ENCODE assay signal across 8 mouse cellular contexts in genomic region chr6:101307964-101308531, GRCm38 (mm10).
DNase-seq lines count a peak whose midpoint lies in the region; ATAC-seq and TF ChIP-seq lines count a peak whose summit lies in the region.

No protein-coding gene starts in this region.

- H3K9me3 ChIP-seq in MEL (replicated peaks; ENCODE audit: insufficient read depth, low read length) = no peaks in the 10 kb centered on the region
- H3K9me3 ChIP-seq in heart, embryonic 15.5 days (replicated peaks) = no peaks in the 10 kb centered on the region
- no peaks in the 10 kb centered on the region for H3K9me3 ChIP-seq in neural tube, embryonic 15.5 days (replicated peaks)

- H3K27ac ChIP-seq in MEL (ENCODE audit: control insufficient read depth, low read depth, low read length) = 0 out of 2 replicates have a peak overlapping the region, but pooled peaks have one; percentile 27
- H3K27ac ChIP-seq in heart, embryonic 15.5 days = peak overlapping the region; percentile 69
- no peak overlapping the region; the same call in 1 of the 2 replicates for H3K27ac ChIP-seq in neural tube, embryonic 15.5 days (replicated peaks)

- TF ChIP-seq POLR2A in MEL (IDR thresholded peaks at IDR 0.05; ENCODE audit: control insufficient read depth in 1 of 2, insufficient read depth in 1 of 2, low read depth in 1 of 2, low read length in 2 of 2, poor library complexity in 1 of 2) = no peak

- WGBS in heart, embryonic 15.5 days = 42% methylated on average over 11 of the region's 11 CpGs
- 25% methylated on average over 11 of the region's 11 CpGs for WGBS in neural tube, embryonic 15.5 days

- peak in 1 of 2 experiments; percentile 29; a peak in 1 of 4 replicates for TF ChIP-seq EP300 in MEL (IDR thresholded peaks at IDR 0.05; ENCODE audit: low read depth in 1 of 2, low read length in 2 of 2)

- H3K27me3 ChIP-seq in MEL (ENCODE audit: control insufficient read depth in 1 of 2, insufficient read depth in 2 of 2, low read length in 2 of 2) = no peaks in the 10 kb centered on the region
- no peaks in the 10 kb centered on the region for H3K27me3 ChIP-seq in heart, embryonic 15.5 days
- no peaks in the 10 kb centered on the region for H3K27me3 ChIP-seq in neural tube, embryonic 15.5 days (replicated peaks)

- H3K36me3 ChIP-seq in MEL (ENCODE audit: control insufficient read depth in 1 of 2, insufficient read depth in 2 of 2, low read length in 2 of 2) = peaks cover 0 to 24% of the 10 kb centered on the region in 2 experiments; a peak in 2 of 4 replicates
- no peaks in the 10 kb centered on the region for H3K36me3 ChIP-seq in heart, embryonic 15.5 days
- no peaks in the 10 kb centered on the region for H3K36me3 ChIP-seq in neural tube, embryonic 15.5 days

- H3K4me2 ChIP-seq in heart, embryonic 15.5 days = 0 out of 2 replicates have a peak overlapping the region, but pooled peaks have one; percentile 13
- H3K4me2 ChIP-seq in neural tube, embryonic 15.5 days = no peak overlapping the region

- TF ChIP-seq RAD21 in MEL (IDR thresholded peaks at IDR 0.05; ENCODE audit: low read depth, low read length) = no peak

- ATAC-seq in heart, embryonic 15.5 days (replicated peaks; ENCODE audit: insufficient number of reproducible peaks, insufficient read depth, low FRiP score, low read depth) = peak; percentile 31; the same call in 1 of the 2 replicates
- ATAC-seq in neural tube, embryonic 15.5 days (ENCODE audit: low FRiP score) = peak; percentile 31; the same call in 1 of the 2 replicates

- no peak overlapping the region for H3K4me3 ChIP-seq in MEL (ENCODE audit: control insufficient read depth in 1 of 2, insufficient read depth in 1 of 2, low read depth in 2 of 2, low read length in 2 of 2)
- no peak overlapping the region for H3K4me3 ChIP-seq in heart, embryonic 15.5 days
- H3K4me3 ChIP-seq in neural tube, embryonic 15.5 days (replicated peaks) = no peak overlapping the region

- peak; percentile 68 for DNase-seq in MEL (ENCODE audit: low read depth, low spot score)
- DNase-seq in embryo, embryonic 9.5 days (ENCODE audit: extremely low spot score) = peak; percentile 42
- peak; percentile 52 to 68 for DNase-seq in left cerebral cortex, adult 18-20 months (ENCODE audit: low spot score in 2 of 2)
- no peak for DNase-seq in kidney, adult 9 months
- DNase-seq in urinary bladder, postnatal 36 days (ENCODE audit: low spot score in 2 of 2) = no peak
- DNase-seq in gastrocnemius, postnatal 36 days = no peak

- intact Hi-C loops in gastrocnemius, postnatal 36 days (cut with DNase I) = no loop called here

- peaks cover 11 to 30% of the 10 kb centered on the region in 2 experiments for H3K4me1 ChIP-seq in MEL (ENCODE audit: control insufficient read depth in 1 of 2, insufficient read depth in 2 of 2, low read length in 2 of 2)
- H3K4me1 ChIP-seq in heart, embryonic 15.5 days (replicated peaks) = peaks cover 47% of the 10 kb centered on the region
- peaks cover 11% of the 10 kb centered on the region for H3K4me1 ChIP-seq in neural tube, embryonic 15.5 days

- H3K9ac ChIP-seq in MEL (ENCODE audit: control insufficient read depth, low read depth, low read length, poor library complexity, severe bottlenecking) = no peak overlapping the region
- H3K9ac ChIP-seq in heart, embryonic 15.5 days = no peak overlapping the region
- no peak overlapping the region for H3K9ac ChIP-seq in neural tube, embryonic 15.5 days (replicated peaks)

- TF ChIP-seq CTCF in MEL (IDR thresholded peaks at IDR 0.05 in 2 of 3, conservative IDR thresholded peaks at IDR 0.05 in 1 of 3; ENCODE audit: control insufficient read depth in 1 of 3, insufficient read depth in 1 of 3, low read depth in 2 of 3, low read length in 3 of 3, poor library complexity in 1 of 3, severe bottlenecking in 1 of 3) = no peak

- H3K79me2 ChIP-seq in MEL (ENCODE audit: control insufficient read depth, insufficient read depth, low read length, poor library complexity) = no peaks in the 10 kb centered on the region

TF ChIP-seq in MEL, 35 proteins besides CTCF, POLR2A, EP300 and RAD21:
- TF ChIP-seq MXI1 (IDR thresholded peaks at IDR 0.05; ENCODE audit: low read depth, low read length) (peak; percentile 69), SIN3A (IDR thresholded peaks at IDR 0.05; ENCODE audit: low read length) (peak; percentile 43; the same call in 1 of the 2 replicates), ETS1 (IDR thresholded peaks at IDR 0.05; ENCODE audit: low read depth, low read length) (peak; percentile 57; the same call in 1 of the 2 replicates), E2F4 (IDR thresholded peaks at IDR 0.05; ENCODE audit: borderline replicate concordance, low read depth, low read length) (no peak), MAX (IDR thresholded peaks at IDR 0.05; ENCODE audit: low read length) (0 out of 2 replicates have a peak, but pooled peaks have one; percentile 32), GATA1 (IDR thresholded peaks at IDR 0.05; ENCODE audit: low read depth, low read length) (no peak)

Comparison
In these comparisons a context has a peak if more than half of its experiments do, and no peak if none do; other contexts are left out.
1. DNase-seq: peak in MEL (single experiment), embryo, embryonic 9.5 days (single experiment) and left cerebral cortex, adult 18-20 months (2 of 2); none in kidney, adult 9 months (single experiment), urinary bladder, postnatal 36 days (0 of 2) and gastrocnemius, postnatal 36 days (0 of 2).